In the genomic region with DNA sequence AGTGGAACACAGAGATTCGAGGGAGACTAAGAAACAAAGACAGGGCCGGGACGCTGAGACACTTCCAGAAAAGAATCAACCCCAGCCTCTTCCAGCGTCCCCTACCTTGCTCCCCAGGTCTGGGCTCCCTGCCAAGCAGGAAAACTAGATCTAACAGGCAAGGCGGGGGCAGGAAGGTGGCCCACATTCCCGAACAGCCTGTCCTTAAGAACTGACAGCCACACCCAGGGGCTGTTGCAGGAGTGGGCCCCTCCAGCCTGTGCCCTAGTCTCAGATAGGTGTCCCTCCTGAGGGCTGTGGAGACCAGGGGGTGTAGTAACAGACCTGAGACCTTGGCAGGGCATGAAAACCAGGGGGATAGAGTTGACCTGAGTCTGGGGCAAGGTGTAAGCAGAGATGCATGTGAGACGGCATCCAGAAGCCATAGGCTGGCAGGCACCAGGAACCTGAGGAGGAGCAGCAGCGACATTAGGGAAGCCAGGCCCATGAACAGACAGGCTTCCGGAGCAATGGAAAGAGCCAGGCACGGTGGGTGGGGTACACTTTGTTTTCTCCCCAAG, we compare ENCODE assay signal across 10 mouse cellular contexts. TPM values are rescaled to one million over a fixed set of nuclear protein-coding genes. Genes with fewer than 3 reads are reported as not detected.
A peak's percentile ranks its signal among the peaks of the same experiment; 100 is the strongest.
DNase-seq lines count a peak whose midpoint lies in the region; ATAC-seq and TF ChIP-seq lines count a peak whose summit lies in the region.
"Had no signal": no experiment of that assay in that cellular context is flagged by ENCODE, and none has a peak within 500 bp of the region (broad histone marks: within the 10 kb centered on the region; RNA-seq: fewer than 3 reads in every experiment).

A gene (plus strand): TSS at position 510 of the 560 bp plus-strand sequence.

- WGBS in limb, embryonic 14.5 days = 46% methylated on average over 10 of the region's 10 CpGs

- no peak within 1 kb of the TSS for H3K4me3 ChIP-seq in limb, embryonic 14.5 days (replicated peaks; ENCODE audit: low read length)
- H3K4me3 ChIP-seq: liver, embryonic 12.5 days had no signal

- no peak within 1 kb of the TSS for H3K4me2 ChIP-seq in limb, embryonic 14.5 days (replicated peaks; ENCODE audit: low read depth, low read length, severe bottlenecking)
- H3K4me2 ChIP-seq: liver, embryonic 12.5 days had no signal

- peak; percentile 28 for DNase-seq in cerebellum, adult 11-12 months
- peak; percentile 54 for DNase-seq in ZHBTc4 (ENCODE audit: low read depth, low spot score)
- peak; percentile 48 to 56 for DNase-seq in heart, postnatal 36 days
- DNase-seq in limb, embryonic 14.5 days (ENCODE audit: low spot score) = peak; percentile 33
- no peak for DNase-seq in neural tube, embryonic 10.5 days (ENCODE audit: extremely low spot score, low spot score)
- no peak for DNase-seq in thymus, postnatal 0 days (ENCODE audit: low spot score)
- DNase-seq in spleen, postnatal 36 days (ENCODE audit: low spot score in 2 of 2) = no peak

- no peaks in the 10 kb centered on the region for H3K27me3 ChIP-seq in limb, embryonic 14.5 days (ENCODE audit: control insufficient read depth, insufficient read depth, low read length)
- H3K27me3 ChIP-seq: liver, embryonic 12.5 days had no signal

- no peak for ATAC-seq in cerebellum, adult (ENCODE audit: insufficient number of reproducible peaks, low FRiP score, low TSS enrichment)
- ATAC-seq in limb, embryonic 14.5 days (ENCODE audit: low FRiP score, low read depth) = no peak
- ATAC-seq: liver, embryonic 12.5 days had no signal

- H3K9me3 ChIP-seq in limb, embryonic 14.5 days (ENCODE audit: control insufficient read depth, low read length) = no peaks in the 10 kb centered on the region
- H3K9me3 ChIP-seq: liver, embryonic 12.5 days had no signal

- H3K36me3 ChIP-seq in limb, embryonic 14.5 days (ENCODE audit: control insufficient read depth, insufficient read depth, low read length) = peaks cover 16% of the 10 kb centered on the region

- H3K4me1 ChIP-seq in limb, embryonic 14.5 days (ENCODE audit: control insufficient read depth, insufficient read depth, low read length) = peaks cover 5% of the 10 kb centered on the region; the same call in 1 of the 2 replicates
- H3K4me1 ChIP-seq: liver, embryonic 12.5 days had no signal

- H3K27ac ChIP-seq in limb, embryonic 14.5 days (replicated peaks; ENCODE audit: low read depth, low read length) = no peak within 1 kb of the TSS; the same call in 1 of the 2 replicates
- H3K27ac ChIP-seq: liver, embryonic 12.5 days had no signal

- H3K9ac ChIP-seq in limb, embryonic 14.5 days (ENCODE audit: low read depth, low read length, severe bottlenecking) = 0 out of 2 replicates have a peak within 1 kb of the TSS, but pooled peaks have one; percentile 34
- H3K9ac ChIP-seq: liver, embryonic 12.5 days had no signal

- no peak for TF ChIP-seq POLR2A in limb, embryonic 14.5 days (IDR thresholded peaks at IDR 0.05; ENCODE audit: borderline replicate concordance, extremely low read depth, insufficient read depth, insufficient read length)

- intact Hi-C loops in heart, postnatal 36 days (cut with DNase I) = no loop called here

RNA-seq across cellular contexts. Expression of the gene that starts here (rescaled TPM):
- not detected for total RNA-seq in heart, postnatal 36 days (2021)
- polyA plus RNA-seq in limb, embryonic 14.5 days (2012; rRNA removed) = not detected in 2 replicates
- not detected in 2 replicates for polyA plus RNA-seq in limb, embryonic 14.5 days (2014; fragmentation: Nextera tagmentation; extraction: Ambion mirVana)
- 0.10 TPM in 1 of 2 replicates, not detected in the other for polyA plus RNA-seq in thymus, postnatal 0 days (2015; fragmentation: Nextera tagmentation; extraction: Ambion mirVana)
- polyA plus RNA-seq: liver, embryonic 12.5 days; small intestine, adult 2 months had no signal

Comparison
In these comparisons a context has a peak if more than half of its experiments do, and no peak if none do; other contexts are left out.
1. Peak in DNase-seq in heart, postnatal 36 days; RNA of the gene not detected or under 1 TPM.
2. Peak in DNase-seq and H3K9ac ChIP-seq in limb, embryonic 14.5 days; RNA of the gene not detected or under 1 TPM.
3. DNase-seq: peak in cerebellum, adult 11-12 months (single experiment) and ZHBTc4 (single experiment); none in neural tube, embryonic 10.5 days (single experiment), thymus, postnatal 0 days (single experiment) and spleen, postnatal 36 days (0 of 2).